8 mouse cellular contexts compared by ENCODE assay signal in genomic region chr7:19668947-19669721, GRCm38 (mm10). TPM values are rescaled to one million over a fixed set of nuclear protein-coding genes. Genes with fewer than 3 reads are reported as not detected.
A peak's percentile ranks its signal among the peaks of the same experiment; 100 is the strongest.
DNase-seq lines count a peak whose midpoint lies in the region; ATAC-seq lines count a peak whose summit lies in the region.

No protein-coding gene starts in this region.

- H3K9ac ChIP-seq in embryonic facial prominence, embryonic 14.5 days (ENCODE audit: low read depth, low read length) = peak overlapping the region; percentile 28
- H3K9ac ChIP-seq in kidney, embryonic 14.5 days (ENCODE audit: low read depth, low read length) = peak overlapping the region; percentile 25; the same call in 1 of the 2 replicates
- no peak overlapping the region for H3K9ac ChIP-seq in limb, embryonic 15.5 days

- no peaks in the 10 kb centered on the region for H3K9me3 ChIP-seq in embryonic facial prominence, embryonic 14.5 days (ENCODE audit: control insufficient read depth, low read length)
- H3K9me3 ChIP-seq in kidney, embryonic 14.5 days (ENCODE audit: control insufficient read depth, low read length) = no peaks in the 10 kb centered on the region
- no peaks in the 10 kb centered on the region for H3K9me3 ChIP-seq in limb, embryonic 15.5 days

- DNase-seq in 3T3-L1 (ENCODE audit: low read depth, low spot score) = peak; percentile 95
- DNase-seq in adrenal gland, postnatal 4 days (ENCODE audit: low spot score in 2 of 2) = peak; percentile 59 to 90
- peak; percentile 97 for DNase-seq in embryonic facial prominence, embryonic 14.5 days (ENCODE audit: low spot score)
- peak; percentile 91 to 94 for DNase-seq in heart, adult 9 months (ENCODE audit: low spot score in 2 of 2)
- peak; percentile 78 to 84 for DNase-seq in monocyte, adult 2 months (ENCODE audit: low read depth in 1 of 2, low spot score in 2 of 2)
- DNase-seq in spleen, postnatal 36 days (ENCODE audit: low spot score in 2 of 2) = peak; percentile 90 to 93

- no peaks in the 10 kb centered on the region for H3K36me3 ChIP-seq in embryonic facial prominence, embryonic 14.5 days (ENCODE audit: control insufficient read depth, insufficient read depth, low read length)
- no peaks in the 10 kb centered on the region for H3K36me3 ChIP-seq in kidney, embryonic 14.5 days (ENCODE audit: control insufficient read depth, insufficient read depth, low read length)
- H3K36me3 ChIP-seq in limb, embryonic 15.5 days = no peaks in the 10 kb centered on the region

- peak; percentile 81 for ATAC-seq in embryonic facial prominence, embryonic 14.5 days (ENCODE audit: low read depth)
- ATAC-seq in kidney, embryonic 14.5 days (ENCODE audit: low FRiP score, low TSS enrichment) = peak; percentile 68
- peak; percentile 72 for ATAC-seq in limb, embryonic 15.5 days (ENCODE audit: insufficient number of reproducible peaks, low FRiP score, low TSS enrichment, low read depth)

- 2% methylated on average over 10 of the region's 10 CpGs for WGBS in embryonic facial prominence, embryonic 14.5 days
- 10% methylated on average over 10 of the region's 10 CpGs for WGBS in kidney, embryonic 14.5 days
- WGBS in limb, embryonic 15.5 days = 5% methylated on average over 10 of the region's 10 CpGs

- peak overlapping the region; percentile 68 for H3K27ac ChIP-seq in embryonic facial prominence, embryonic 14.5 days (replicated peaks; ENCODE audit: low read depth, low read length)
- H3K27ac ChIP-seq in kidney, embryonic 14.5 days (ENCODE audit: low read depth, low read length) = no peak overlapping the region
- H3K27ac ChIP-seq in limb, embryonic 15.5 days = peak overlapping the region; percentile 79

- H3K27me3 ChIP-seq in embryonic facial prominence, embryonic 14.5 days (replicated peaks; ENCODE audit: control insufficient read depth, insufficient read depth, low read length) = no peaks in the 10 kb centered on the region
- H3K27me3 ChIP-seq in kidney, embryonic 14.5 days (ENCODE audit: control insufficient read depth, insufficient read depth, low read length) = no peaks in the 10 kb centered on the region
- no peaks in the 10 kb centered on the region for H3K27me3 ChIP-seq in limb, embryonic 15.5 days

- H3K4me1 ChIP-seq in embryonic facial prominence, embryonic 14.5 days (ENCODE audit: control insufficient read depth, insufficient read depth, low read length) = peaks cover 4% of the 10 kb centered on the region; the same call in 1 of the 2 replicates
- peaks cover 11% of the 10 kb centered on the region; the same call in 1 of the 2 replicates for H3K4me1 ChIP-seq in kidney, embryonic 14.5 days (ENCODE audit: control insufficient read depth, insufficient read depth, low read length)
- H3K4me1 ChIP-seq in limb, embryonic 15.5 days = peaks cover 12% of the 10 kb centered on the region

- no peak overlapping the region for H3K4me3 ChIP-seq in embryonic facial prominence, embryonic 14.5 days (ENCODE audit: low read depth, low read length)
- no peak overlapping the region for H3K4me3 ChIP-seq in kidney, embryonic 14.5 days (ENCODE audit: low read length)
- peak overlapping the region; percentile 8; the same call in 1 of the 2 replicates for H3K4me3 ChIP-seq in limb, embryonic 15.5 days

- peak overlapping the region; percentile 39 for H3K4me2 ChIP-seq in embryonic facial prominence, embryonic 14.5 days (ENCODE audit: low read depth, low read length)
- H3K4me2 ChIP-seq in kidney, embryonic 14.5 days (replicated peaks; ENCODE audit: low read depth, low read length) = no peak overlapping the region
- H3K4me2 ChIP-seq in limb, embryonic 15.5 days = peak overlapping the region; percentile 33

RNA-seq across cellular contexts. Expression of gene Clptm1, which starts 4.3 kb away (rescaled TPM):
- total RNA-seq in adrenal gland, postnatal 4 days (2021) = 100 to 1,000 TPM; 112 to 116 TPM
- polyA plus RNA-seq in embryonic facial prominence, embryonic 14.5 days (2014; fragmentation: Nextera tagmentation; extraction: Ambion mirVana) = 77.9 and 87.9 TPM in 2 replicates
- 76.2 and 101 TPM in 2 replicates for polyA plus RNA-seq in kidney, embryonic 14.5 days (2014; fragmentation: Nextera tagmentation; extraction: Ambion mirVana)
- polyA plus RNA-seq in limb, embryonic 15.5 days (2015; fragmentation: Nextera tagmentation; extraction: Ambion mirVana) = 73.4 and 73.8 TPM in 2 replicates

RNA-seq across cellular contexts. Expression of gene Apoc2, which starts 8.6 kb away (rescaled TPM):
- 10 to 100 TPM in 1 of 2 experiments, 1 to 10 TPM in 1; 3.0 to 81.8 TPM for total RNA-seq in adrenal gland, postnatal 4 days (2021)
- 0.78 and 0.80 TPM in 2 replicates for polyA plus RNA-seq in embryonic facial prominence, embryonic 14.5 days (2014; fragmentation: Nextera tagmentation; extraction: Ambion mirVana)
- 1.0 and 1.2 TPM in 2 replicates for polyA plus RNA-seq in kidney, embryonic 14.5 days (2014; fragmentation: Nextera tagmentation; extraction: Ambion mirVana)
- polyA plus RNA-seq in limb, embryonic 15.5 days (2015; fragmentation: Nextera tagmentation; extraction: Ambion mirVana) = 1.8 and 2.7 TPM in 2 replicates

RNA-seq across cellular contexts. Expression of gene Gm44805, which starts 12.1 kb away (rescaled TPM):
- 1 to 10 TPM; 3.2 to 9.1 TPM for total RNA-seq in adrenal gland, postnatal 4 days (2021)
- polyA plus RNA-seq in embryonic facial prominence, embryonic 14.5 days (2014; fragmentation: Nextera tagmentation; extraction: Ambion mirVana) = not detected in 2 replicates
- polyA plus RNA-seq in kidney, embryonic 14.5 days (2014; fragmentation: Nextera tagmentation; extraction: Ambion mirVana) = not detected in 2 replicates
- not detected in 2 replicates for polyA plus RNA-seq in limb, embryonic 15.5 days (2015; fragmentation: Nextera tagmentation; extraction: Ambion mirVana)

RNA-seq across cellular contexts. Expression of gene Apoc4, which starts 12.1 kb away (rescaled TPM):
- total RNA-seq in adrenal gland, postnatal 4 days (2021) = 100 to 1,000 TPM in 1 of 2 experiments, 10 to 100 TPM in 1; 82.0 to 218 TPM
- polyA plus RNA-seq in embryonic facial prominence, embryonic 14.5 days (2014; fragmentation: Nextera tagmentation; extraction: Ambion mirVana) = not detected in 2 replicates
- polyA plus RNA-seq in kidney, embryonic 14.5 days (2014; fragmentation: Nextera tagmentation; extraction: Ambion mirVana) = 0.81 TPM in 1 of 2 replicates, not detected in the other
- polyA plus RNA-seq in limb, embryonic 15.5 days (2015; fragmentation: Nextera tagmentation; extraction: Ambion mirVana) = 0.41 TPM in 1 of 2 replicates, not detected in the other

RNA-seq across cellular contexts. Expression of gene Apoc1, which starts 23.3 kb away (rescaled TPM):
- total RNA-seq in adrenal gland, postnatal 4 days (2021) = 100 to 1,000 TPM; 390 to 714 TPM
- 16.1 and 19.0 TPM in 2 replicates for polyA plus RNA-seq in embryonic facial prominence, embryonic 14.5 days (2014; fragmentation: Nextera tagmentation; extraction: Ambion mirVana)
- polyA plus RNA-seq in kidney, embryonic 14.5 days (2014; fragmentation: Nextera tagmentation; extraction: Ambion mirVana) = 8.4 and 13.1 TPM in 2 replicates
- 46.2 and 57.9 TPM in 2 replicates for polyA plus RNA-seq in limb, embryonic 15.5 days (2015; fragmentation: Nextera tagmentation; extraction: Ambion mirVana)
